Mouse (Mus musculus) heart, embryonic 16.5 days (tissue): ENCODE results near the gene Rps19bp1. TPM values are rescaled to one million over a fixed set of nuclear protein-coding genes. Genes with fewer than 3 reads are reported as not detected.

Source experiments
- ATAC-seq: fragments of 200-750 bp; cut with Nextera tagmentation; replicated peaks from 2 replicates; pipeline ENCODE4 v1.8.0; 2017; ENCODE audit warnings: moderate number of reproducible peaks; ENCODE audit not compliant: insufficient read depth, low FRiP score; ENCODE audit errors: extremely low read depth
- H3K27ac ChIP-seq: fragments of 300-500 bp; sonication (generic); 2 replicates; pipeline ENCODE4 v1.5.1; 2014; ENCODE audit warnings: mild to moderate bottlenecking, low read length, control low read depth, moderate library complexity
- H3K27me3 ChIP-seq: fragments of 300-500 bp; sonication (generic); 2 replicates; pipeline ENCODE4 v1.6.1; 2014; ENCODE audit warnings: low read length, mixed read lengths; ENCODE audit not compliant: control insufficient read depth, insufficient read depth
- H3K36me3 ChIP-seq: fragments of 300-500 bp; sonication (generic); 2 replicates; pipeline ENCODE4 v1.6.1; 2014; ENCODE audit not compliant: control insufficient read depth, insufficient read depth
- H3K4me1 ChIP-seq: fragments of 300-500 bp; sonication (generic); 2 replicates; pipeline ENCODE4 v1.6.1; 2014; ENCODE audit warnings: low read length, mixed read lengths; ENCODE audit not compliant: control insufficient read depth, insufficient read depth
- H3K4me2 ChIP-seq: fragments of 300-500 bp; sonication (generic); 2 replicates; pipeline ENCODE4 v1.6.1; 2014; ENCODE audit warnings: low read depth, mild to moderate bottlenecking, control low read depth, low read length
- H3K4me3 ChIP-seq: fragments of 300-500 bp; sonication (generic); 2 replicates; pipeline ENCODE4 v1.5.1; 2014; ENCODE audit warnings: mild to moderate bottlenecking, control low read depth, low read length
- H3K9ac ChIP-seq: fragments of 300-500 bp; sonication (generic); 2 replicates; pipeline ENCODE4 v1.6.1; 2014; ENCODE audit warnings: low read length, control low read depth
- H3K9me3 ChIP-seq: fragments of 300-500 bp; sonication (generic); replicated peaks from 2 replicates; pipeline ENCODE4 v1.6.1; 2016; ENCODE audit warnings: low read length; ENCODE audit not compliant: control insufficient read depth
- WGBS: fragments of 180-500 bp; shearing (Covaris S2); extraction: QIAGEN DNeasy Blood & Tissue Kit; methylation state at CpG from one replicate; pipeline ENCODE4 v1.1.7; 2014; 5-methylcytosine and 5-hydroxymethylcytosine counted together
- polyA plus RNA-seq: library from polyadenylated mRNA; unstranded; fragments of >200 nt; fragmentation: Nextera tagmentation; extraction: Ambion mirVana; gene quantifications from 2 replicates; pipeline ENCODE4 v1.2.1, GENCODE M21; 2015

The Rps19bp1 gene
- 35.3 and 35.7 TPM in 2 replicates for polyA plus RNA-seq

DNA sequence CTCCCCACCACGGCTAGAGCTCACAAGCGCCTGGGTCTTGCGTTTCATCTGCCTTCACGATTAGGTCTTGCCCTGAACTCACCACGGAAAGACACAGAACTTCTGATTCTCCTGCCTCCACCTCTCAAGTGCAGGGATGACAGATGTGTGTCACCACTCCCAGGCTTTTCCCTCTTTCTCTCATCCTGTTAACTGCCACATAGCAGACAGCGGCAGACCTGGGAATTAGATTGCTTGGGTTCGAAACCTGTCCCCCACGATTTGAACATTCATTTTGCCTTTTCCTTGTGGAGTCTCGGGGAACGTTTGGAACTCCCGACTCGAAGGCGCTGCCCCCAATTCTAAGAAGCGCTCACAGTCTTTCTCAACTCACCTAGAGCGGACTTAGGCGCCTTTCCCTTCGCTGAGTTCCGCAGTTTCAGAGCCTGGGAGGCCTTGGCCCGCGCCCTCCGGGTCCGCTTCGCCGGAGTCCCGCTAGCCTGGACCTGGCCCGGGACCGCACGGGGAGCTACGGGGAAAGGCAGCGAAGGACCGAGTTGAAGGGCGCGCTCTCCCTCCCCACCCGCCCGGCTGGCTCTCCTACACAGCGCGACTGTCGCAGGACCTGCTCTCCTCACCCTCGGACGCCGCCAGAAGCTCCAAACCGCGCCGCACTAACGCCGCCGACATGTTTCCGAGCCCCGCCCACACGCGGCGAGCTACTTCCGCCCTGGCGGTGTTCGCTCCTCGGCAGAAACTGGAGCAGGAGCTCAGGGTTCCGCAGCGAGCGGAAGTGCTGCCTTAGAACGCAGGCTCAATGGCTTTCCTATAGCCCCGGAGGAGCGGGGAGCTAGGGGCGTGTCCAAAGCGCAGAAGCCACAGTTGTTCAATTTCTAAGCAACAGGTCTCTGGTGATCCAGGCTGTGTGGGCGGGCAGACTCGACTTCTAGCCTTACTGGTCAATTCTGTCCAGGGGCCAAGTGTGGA, at the start of gene Rps19bp1:
Gene Rps19bp1, minus strand, starts transcription at position 706 of the 966 bp plus-strand sequence.
- Histone ChIP-seq H3K4me3 (peak within 1 kb of the TSS; percentile 93), H3K36me3 (peaks cover 6% of the 10 kb centered on the region; the same call in 1 of the 2 replicates), H3K9me3 (no peaks in the 10 kb centered on the region), H3K9ac (peak within 1 kb of the TSS; percentile 92), H3K4me1 (peaks cover 14% of the 10 kb centered on the region), H3K27ac (peak within 1 kb of the TSS; percentile 73), H3K27me3 (no peaks in the 10 kb centered on the region), H3K4me2 (peak within 1 kb of the TSS; percentile 88)
- WGBS = under 1% methylated on average over 66 of the region's 66 CpGs
- ATAC-seq = peak; percentile 90

DNA sequence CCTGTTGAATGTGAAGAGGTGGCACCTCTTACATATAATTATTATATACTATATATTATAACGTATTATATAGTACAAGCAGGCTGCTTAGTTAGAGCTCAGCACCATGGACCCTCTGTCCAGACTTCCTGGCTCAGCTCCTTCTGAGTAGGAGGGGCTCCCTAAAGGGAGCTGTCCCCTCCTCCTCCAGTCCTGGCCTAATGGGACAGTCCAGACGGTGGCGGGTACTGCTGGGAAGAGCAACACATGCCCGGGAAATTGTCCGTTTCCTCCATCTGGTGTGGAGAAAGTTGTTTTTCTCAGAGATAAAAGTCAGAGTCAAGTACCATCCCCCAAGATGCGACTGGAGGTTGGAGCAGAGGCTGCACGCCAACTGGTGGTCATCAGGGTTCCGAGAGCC, 42.0 kb upstream of the Rps19bp1 start:
- ATAC-seq = no peak
- Histone ChIP-seq H3K4me2 (no peak overlapping the region), H3K36me3 (no peaks in the 10 kb centered on the region), H3K27ac (no peak overlapping the region), H3K27me3 (peaks cover 4% of the 10 kb centered on the region; the same call in 1 of the 2 replicates), H3K9ac (no peak overlapping the region), H3K4me3 (no peak overlapping the region), H3K9me3 (no peaks in the 10 kb centered on the region), H3K4me1 (no peaks in the 10 kb centered on the region)
- 32% methylated on average over 8 of the region's 8 CpGs for WGBS

DNA sequence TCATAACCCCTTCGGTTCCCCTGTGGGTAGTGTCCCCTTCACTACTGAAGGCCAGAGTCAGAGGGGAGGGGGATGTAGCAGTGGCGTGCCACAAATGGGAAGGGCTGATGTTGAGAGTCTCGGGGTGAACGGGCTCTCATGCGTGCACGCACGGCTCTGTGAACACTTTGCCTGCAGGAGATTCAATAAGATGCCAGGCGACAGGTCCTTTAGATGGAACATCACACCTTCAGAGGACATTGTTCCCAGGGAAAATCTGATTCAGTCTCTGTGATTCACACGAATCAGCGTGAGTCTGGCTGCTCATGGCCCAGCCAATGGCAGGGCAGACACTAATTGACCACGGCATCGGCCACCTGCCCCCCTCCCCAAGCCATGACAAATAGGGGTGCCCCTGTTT, 40.1 kb upstream of the Rps19bp1 start:
- peaks cover 4% of the 10 kb centered on the region; the same call in 1 of the 2 replicates for H3K27me3 ChIP-seq
- no peaks in the 10 kb centered on the region for H3K4me1 ChIP-seq
- no peaks in the 10 kb centered on the region for H3K36me3 ChIP-seq
- no peak overlapping the region for H3K9ac ChIP-seq
- no peak overlapping the region for H3K4me3 ChIP-seq
- no peaks in the 10 kb centered on the region for H3K9me3 ChIP-seq
- no peak overlapping the region for H3K27ac ChIP-seq
- ATAC-seq = no peak
- H3K4me2 ChIP-seq = no peak overlapping the region
- 83% methylated on average over 12 of the region's 12 CpGs for WGBS

DNA sequence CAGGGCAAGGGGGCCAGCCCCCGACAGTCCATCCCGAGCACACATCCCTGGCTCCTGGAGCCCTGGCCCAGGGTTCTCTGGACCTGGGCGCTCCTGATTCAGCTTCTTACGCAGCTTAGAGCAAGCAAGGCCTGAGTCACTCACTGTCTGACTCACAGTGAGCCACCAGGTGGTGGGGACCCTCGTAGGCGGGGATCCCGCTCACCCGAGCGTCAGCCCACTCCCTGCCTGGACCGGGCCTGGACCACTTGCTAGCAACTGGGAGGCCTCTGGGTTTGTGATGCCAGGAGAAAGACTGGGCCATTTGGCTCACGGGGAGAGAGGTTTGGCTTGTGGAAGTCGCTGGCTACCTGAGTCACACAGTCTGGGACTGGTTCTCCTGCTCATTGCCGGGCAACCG, 39.7 kb upstream of the Rps19bp1 start:
- Histone ChIP-seq H3K9ac (no peak overlapping the region), H3K36me3 (no peaks in the 10 kb centered on the region), H3K4me2 (no peak overlapping the region), H3K27me3 (peaks cover 4% of the 10 kb centered on the region; the same call in 1 of the 2 replicates), H3K9me3 (no peaks in the 10 kb centered on the region), H3K4me3 (no peak overlapping the region), H3K27ac (no peak overlapping the region), H3K4me1 (no peaks in the 10 kb centered on the region)
- 65% methylated on average over 14 of the region's 14 CpGs for WGBS
- ATAC-seq = no peak

DNA sequence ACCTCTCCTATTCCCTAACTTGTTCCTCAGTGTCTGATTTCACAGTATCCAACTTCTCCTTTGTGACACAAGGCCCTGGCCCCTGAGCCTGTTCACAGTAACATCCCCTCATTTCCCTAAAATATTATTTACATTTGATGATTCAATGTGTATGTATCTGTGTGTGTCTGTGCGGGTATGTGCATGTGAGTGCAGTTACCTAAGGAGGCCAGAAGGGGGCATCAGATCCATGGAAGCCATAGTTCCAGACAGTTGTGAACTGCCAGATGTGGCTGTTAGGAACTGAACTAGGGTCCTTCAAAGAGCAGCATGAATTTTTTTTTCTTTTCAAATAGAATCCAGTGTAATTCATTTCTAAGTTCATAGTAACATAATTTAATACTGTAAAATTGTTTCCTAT, 33.0 kb upstream of the Rps19bp1 start:
- no peaks in the 10 kb centered on the region for H3K4me1 ChIP-seq
- H3K4me3 ChIP-seq = no peak overlapping the region

DNA sequence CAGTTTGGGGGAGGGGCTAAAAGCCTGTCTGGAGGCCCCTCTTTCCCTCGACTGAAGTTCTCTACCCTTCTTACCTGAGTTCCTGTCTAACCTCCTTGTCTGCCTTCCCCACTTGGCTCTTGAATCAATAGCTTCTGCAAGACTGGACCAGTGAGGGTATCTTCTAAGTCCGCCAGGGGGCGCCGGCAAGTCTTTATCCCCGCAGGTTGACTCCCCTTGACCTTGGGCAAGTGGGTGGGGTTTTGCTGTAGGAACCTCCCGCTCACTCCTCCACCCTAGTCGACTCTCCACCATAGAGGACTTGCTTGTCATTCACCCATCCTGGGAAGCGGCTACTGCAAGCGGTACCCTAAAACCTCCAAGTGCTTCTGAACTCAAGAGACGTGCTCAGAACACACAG, 25.3 kb upstream of the Rps19bp1 start:
- no peak overlapping the region for H3K27ac ChIP-seq
- H3K4me3 ChIP-seq = no peak overlapping the region
- H3K27me3 ChIP-seq = peaks cover 62% of the 10 kb centered on the region
- no peak for ATAC-seq
- H3K9me3 ChIP-seq = no peaks in the 10 kb centered on the region
- H3K9ac ChIP-seq = no peak overlapping the region
- H3K4me1 ChIP-seq = peaks cover 9% of the 10 kb centered on the region; the same call in 1 of the 2 replicates
- no peaks in the 10 kb centered on the region for H3K36me3 ChIP-seq
- 5% methylated on average over 10 of the region's 10 CpGs for WGBS
- H3K4me2 ChIP-seq = no peak overlapping the region

More for the DNA sequence above, 33.0 kb upstream of the Rps19bp1 start:
- ATAC-seq = no peak
- Histone ChIP-seq H3K36me3 (no peaks in the 10 kb centered on the region), H3K9ac (no peak overlapping the region), H3K9me3 (peaks cover 3% of the 10 kb centered on the region; the same call in 1 of the 2 replicates), H3K4me2 (no peak overlapping the region), H3K27ac (no peak overlapping the region), H3K27me3 (peaks cover 2% of the 10 kb centered on the region)
- 100% methylated on average over 1 of the region's 1 CpGs for WGBS

DNA sequence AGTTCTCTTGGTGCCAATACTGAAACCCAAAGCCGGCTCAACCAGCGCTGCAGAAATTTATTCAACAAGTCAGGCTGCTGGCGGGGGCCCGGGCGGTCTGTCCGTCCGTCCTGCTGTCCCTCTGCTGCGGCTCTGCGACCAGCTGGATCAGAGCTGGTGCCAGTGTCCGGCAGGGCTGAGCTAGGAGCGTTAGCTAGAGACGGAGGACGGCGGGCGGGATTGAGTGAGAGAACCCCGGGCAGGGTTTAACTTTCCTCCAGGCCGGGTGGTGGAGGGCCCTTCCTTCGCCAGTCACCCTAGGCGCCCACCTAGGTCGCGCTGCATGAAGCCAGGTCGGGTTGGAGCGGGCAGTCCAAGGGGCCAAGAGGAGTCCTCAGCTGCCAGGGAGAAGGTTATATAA, 23.9 kb upstream of the Rps19bp1 start:
- H3K27ac ChIP-seq = no peak overlapping the region
- peak overlapping the region; percentile 51 for H3K4me3 ChIP-seq
- 7% methylated on average over 23 of the region's 23 CpGs for WGBS
- H3K36me3 ChIP-seq = no peaks in the 10 kb centered on the region
- peaks cover 65% of the 10 kb centered on the region for H3K27me3 ChIP-seq
- no peak for ATAC-seq
- H3K9me3 ChIP-seq = no peaks in the 10 kb centered on the region
- H3K4me1 ChIP-seq = peaks cover 9% of the 10 kb centered on the region; the same call in 1 of the 2 replicates
- H3K4me2 ChIP-seq = peak overlapping the region; percentile 71
- no peak overlapping the region for H3K9ac ChIP-seq

DNA sequence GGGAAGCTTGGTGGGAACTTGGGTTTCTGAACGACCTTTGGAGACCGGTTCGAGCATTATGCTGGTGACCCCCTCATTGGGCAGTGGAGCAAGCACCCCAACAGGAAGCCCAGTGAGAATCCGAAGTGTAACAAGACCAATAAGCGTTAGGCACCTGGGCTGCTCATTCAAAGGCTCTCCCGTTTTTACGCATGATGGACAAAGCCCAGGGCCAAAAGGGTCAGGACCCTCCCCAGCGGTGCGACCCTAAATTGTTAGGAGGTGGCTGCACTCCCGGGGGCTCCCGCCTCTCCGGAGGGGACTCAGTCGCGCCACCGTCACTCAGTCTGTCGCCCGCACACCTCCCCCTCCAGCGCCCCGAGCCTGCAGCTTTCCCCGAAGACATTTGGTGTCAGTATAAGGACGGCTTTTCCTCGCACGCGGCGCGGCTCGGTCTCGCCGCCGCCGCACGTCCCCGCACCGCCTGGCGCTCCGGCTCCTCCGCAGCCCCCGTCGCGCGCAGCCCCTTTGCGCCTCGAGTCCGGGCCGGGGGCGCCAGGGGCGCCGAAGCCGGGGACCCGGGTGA, 22.8 kb upstream of the Rps19bp1 start, which contains the start of gene Cacna1i:
Gene Cacna1i, plus strand, starts transcription at position 388 of the 565 bp plus-strand sequence.
- WGBS = 1% methylated on average over 50 of the region's 50 CpGs
- H3K4me1 ChIP-seq = peaks cover 9% of the 10 kb centered on the region; the same call in 1 of the 2 replicates
- no peaks in the 10 kb centered on the region for H3K9me3 ChIP-seq
- H3K4me2 ChIP-seq = peak within 1 kb of the TSS; percentile 71
- no peak within 1 kb of the TSS for H3K27ac ChIP-seq
- H3K27me3 ChIP-seq = peaks cover 66% of the 10 kb centered on the region
- peak within 1 kb of the TSS; percentile 51 for H3K4me3 ChIP-seq
- H3K9ac ChIP-seq = 0 out of 2 replicates have a peak within 1 kb of the TSS, but pooled peaks have one; percentile 34
- ATAC-seq = no peak
- no peaks in the 10 kb centered on the region for H3K36me3 ChIP-seq

DNA sequence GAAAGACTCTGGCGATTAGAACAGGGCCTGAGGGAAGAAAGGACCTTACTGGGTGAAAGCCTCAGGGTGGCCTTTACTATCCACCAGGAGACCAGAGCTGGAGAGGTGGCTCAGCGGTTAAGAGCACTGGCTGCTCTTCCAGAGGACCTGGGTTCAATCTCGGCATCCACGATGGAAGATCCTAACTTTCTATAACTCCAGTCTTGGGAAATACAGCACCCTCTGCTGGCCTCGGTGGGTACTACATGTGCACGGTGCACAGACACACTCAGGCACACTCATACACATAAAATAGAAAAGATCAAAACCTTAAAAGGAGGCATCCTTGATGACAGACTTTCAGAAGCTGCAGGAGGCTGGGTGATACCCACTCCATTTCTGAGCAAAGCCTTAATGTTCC, 16.5 kb upstream of the Rps19bp1 start:
- 17% methylated on average over 6 of the region's 6 CpGs for WGBS
- H3K4me3 ChIP-seq = no peak overlapping the region
- no peaks in the 10 kb centered on the region for H3K4me1 ChIP-seq
- no peak overlapping the region for H3K9ac ChIP-seq
- no peak for ATAC-seq
- H3K36me3 ChIP-seq = no peaks in the 10 kb centered on the region
- no peak overlapping the region for H3K27ac ChIP-seq
- no peak overlapping the region for H3K4me2 ChIP-seq
- H3K9me3 ChIP-seq = no peaks in the 10 kb centered on the region
- H3K27me3 ChIP-seq = peaks cover 30% of the 10 kb centered on the region
